Mouse (Mus musculus): ENCODE measurements at regions not wholly inside any gene's neighbourhood (a gene's known extent, or its start where the extent isn't known, plus 50 kb on each side); places are given as distances from the start of the nearest gene placed in this dataset.
"Not testable (repeated sequence)": the region's sequence is repeated elsewhere in the genome, so short reads cannot be mapped to it uniquely, and the experiment has no call there.

DNA sequence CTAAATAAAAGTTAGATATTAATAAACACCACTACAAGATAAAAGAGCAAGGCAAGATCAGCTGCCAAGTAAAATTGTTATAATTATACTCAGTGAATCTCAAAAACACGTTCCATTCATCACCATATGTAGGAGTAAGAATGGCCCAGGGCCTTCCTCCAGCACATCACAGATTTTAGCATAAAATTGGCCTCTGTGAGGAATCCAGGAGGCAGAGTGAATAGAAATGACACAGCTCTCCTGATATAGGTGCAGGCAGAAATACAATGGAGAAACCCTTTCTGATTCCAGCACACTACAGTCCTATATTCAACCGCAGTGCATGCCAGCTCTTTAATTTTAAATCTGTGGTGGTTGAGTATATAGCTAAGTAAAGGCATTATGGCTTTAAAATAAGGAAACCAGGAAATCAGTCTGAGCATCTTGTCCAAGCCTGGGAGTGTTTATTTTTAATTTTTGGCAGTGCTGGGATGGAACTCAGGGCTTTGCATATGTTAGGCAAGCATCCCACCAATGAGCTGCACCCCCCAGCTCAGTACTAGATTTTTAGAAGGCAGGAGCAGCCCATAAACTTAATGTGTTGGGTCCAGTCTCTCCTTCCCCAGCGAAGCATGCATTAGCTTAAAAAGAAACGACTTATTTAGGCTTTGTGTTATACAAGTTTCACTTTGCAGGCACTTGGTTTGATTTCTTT lies 158.3 kb upstream of the Ptprz1 start:
- DNase-seq (ENCODE audit: low spot score) = no peak

DNA sequence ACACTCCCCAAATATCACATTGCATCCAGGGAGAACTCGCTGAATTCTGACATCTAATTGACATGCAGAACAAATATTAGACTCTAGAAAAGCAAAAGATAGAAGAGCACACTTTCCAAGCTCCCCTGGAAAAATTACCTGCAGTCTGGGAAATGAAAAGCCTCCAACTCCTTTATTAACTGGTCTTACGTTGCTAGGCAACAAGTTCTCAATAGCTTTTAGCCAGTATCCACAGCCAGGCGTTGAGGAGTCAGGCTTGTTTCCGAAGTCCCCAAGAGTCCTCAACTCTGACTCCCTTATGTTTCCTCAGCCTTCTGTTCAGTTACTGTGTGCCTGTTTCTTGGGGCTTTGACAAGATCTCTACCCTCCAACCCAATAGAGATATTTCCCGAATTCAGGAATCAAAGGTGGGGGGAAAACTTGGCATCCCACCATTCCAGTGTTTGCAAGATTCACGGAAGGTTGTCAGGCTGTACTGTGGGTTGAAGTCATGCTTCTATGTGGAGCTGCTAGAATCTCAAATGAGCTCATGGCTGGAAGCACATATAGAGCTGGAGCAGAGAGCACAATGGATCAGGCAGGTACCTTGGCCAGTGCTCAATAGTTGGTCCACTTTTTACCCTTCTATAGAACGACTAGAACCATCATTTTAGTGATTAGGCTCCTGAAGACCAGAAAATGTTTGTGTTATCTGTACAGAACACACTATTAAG lies 159.0 kb upstream of the Ptprz1 start:
- no peak for DNase-seq (ENCODE audit: low spot score)

DNA sequence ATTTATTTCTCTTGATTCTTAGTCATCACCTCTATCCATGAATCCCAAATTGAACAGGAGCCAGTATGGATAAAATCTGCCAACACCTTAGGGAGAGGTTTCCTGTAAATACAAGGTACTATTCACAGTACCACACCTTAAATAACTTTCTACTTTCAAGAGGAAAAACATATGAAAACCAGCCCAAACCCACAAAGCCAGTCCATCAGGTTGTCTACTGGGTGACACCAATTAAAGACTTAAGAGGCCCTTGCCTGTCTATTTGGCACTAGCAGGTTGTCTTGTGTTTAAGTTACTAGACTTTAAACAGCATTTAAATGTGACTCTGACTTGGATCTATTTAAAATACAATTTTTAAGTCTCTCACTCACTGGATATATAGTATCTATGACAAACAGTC lies 177.1 kb upstream of the Ptprz1 start:
- no peak for DNase-seq (ENCODE audit: low spot score)

GRCm38 (mm10) chr6:22688678-22689126 lies 186.6 kb upstream of the Ptprz1 start:
- no peak for DNase-seq (ENCODE audit: low spot score)

- no peak for DNase-seq (ENCODE audit: low spot score)
Observed at GRCm38 (mm10) chr6:22674586-22674929, 200.7 kb upstream of the Ptprz1 start.

GRCm38 (mm10) chr6:22673919-22674585 lies 201.2 kb upstream of the Ptprz1 start:
- no peak for DNase-seq (ENCODE audit: low spot score)

- DNase-seq (ENCODE audit: low spot score) = no peak
Observed at GRCm38 (mm10) chr6:22671524-22671923, 203.8 kb upstream of the Ptprz1 start.

DNA sequence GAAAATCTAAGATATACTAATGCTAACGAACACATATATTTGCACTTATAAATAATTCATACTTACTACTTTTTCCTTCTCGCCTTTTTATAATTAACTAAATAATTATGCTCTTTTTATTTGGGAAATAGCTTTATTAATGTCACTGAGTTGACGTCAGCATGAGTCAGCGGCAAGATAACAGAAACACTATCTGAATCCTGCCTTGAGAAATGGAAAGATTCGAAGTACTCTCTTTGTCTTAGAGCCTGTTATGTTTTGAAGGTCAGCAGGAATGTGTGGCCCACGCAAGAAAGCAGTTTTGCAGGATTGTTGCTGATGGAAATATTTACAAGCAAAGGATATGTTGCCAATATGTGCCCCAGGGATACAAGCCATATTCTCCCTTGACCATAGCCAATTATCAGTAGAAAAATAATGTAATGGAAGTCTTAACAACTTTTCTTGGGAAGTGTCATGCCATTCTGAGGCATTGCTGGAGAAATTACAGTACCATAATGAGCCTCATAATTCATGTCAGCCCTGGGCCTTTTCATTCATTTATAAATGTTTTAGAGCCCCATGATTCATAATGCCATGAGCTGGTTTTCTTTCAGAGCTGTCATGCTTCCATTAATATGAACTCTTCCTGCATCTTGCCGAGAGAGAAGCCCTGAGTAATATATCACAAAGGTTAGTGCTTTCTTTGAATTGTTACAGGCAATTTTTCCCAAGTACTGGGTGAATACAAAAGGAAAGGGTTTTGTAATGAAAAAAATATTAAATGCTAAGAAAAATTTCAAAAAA lies 206.9 kb upstream of the Ptprz1 start:
- no peak for DNase-seq (ENCODE audit: low spot score)

DNA sequence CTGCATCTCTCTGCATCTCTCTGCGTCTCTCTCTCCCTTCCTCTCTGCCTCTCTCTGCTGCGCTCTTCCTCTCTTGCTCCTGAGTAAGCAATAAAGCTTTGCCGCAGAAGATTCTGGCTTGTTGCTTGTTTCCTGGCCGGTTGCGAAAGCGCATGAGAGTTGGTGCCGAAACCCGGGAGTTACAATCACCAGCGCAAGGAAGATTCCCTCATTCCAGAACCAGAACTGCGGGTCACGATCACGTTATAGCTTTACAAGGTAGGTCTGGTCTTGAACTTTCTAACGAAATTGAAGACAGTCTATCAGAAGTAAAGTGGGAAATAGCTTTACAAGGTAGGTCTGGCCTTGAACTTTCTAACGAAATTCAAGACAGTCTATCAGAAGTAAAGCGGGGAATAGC lies 217.9 kb upstream of the Ptprz1 start:
- not testable (repeated sequence) for DNase-seq (ENCODE audit: low spot score)

GRCm38 (mm10) chr6:22640100-22640499 lies 235.2 kb upstream of the Ptprz1 start:
- DNase-seq (ENCODE audit: low spot score) = no peak

DNA sequence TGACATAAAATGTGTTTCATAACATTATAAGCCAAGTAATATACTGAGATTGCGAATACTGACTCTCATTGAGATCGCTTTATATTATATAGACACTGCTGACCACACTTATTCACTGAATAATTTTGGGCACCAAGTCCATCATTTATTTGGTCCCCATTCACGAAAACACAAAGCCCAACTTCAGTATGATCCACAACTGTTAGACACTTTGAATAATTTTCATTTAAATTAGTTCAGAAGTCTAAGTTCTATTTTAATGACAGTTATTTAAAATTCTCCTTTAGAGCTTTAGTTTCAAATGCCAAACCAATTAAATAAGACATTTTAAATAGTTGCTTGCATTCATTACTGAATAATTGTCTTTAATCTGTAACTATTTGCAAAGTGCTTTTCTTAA lies 240.2 kb upstream of the Ptprz1 start:
- no peak for DNase-seq (ENCODE audit: low spot score)

DNA sequence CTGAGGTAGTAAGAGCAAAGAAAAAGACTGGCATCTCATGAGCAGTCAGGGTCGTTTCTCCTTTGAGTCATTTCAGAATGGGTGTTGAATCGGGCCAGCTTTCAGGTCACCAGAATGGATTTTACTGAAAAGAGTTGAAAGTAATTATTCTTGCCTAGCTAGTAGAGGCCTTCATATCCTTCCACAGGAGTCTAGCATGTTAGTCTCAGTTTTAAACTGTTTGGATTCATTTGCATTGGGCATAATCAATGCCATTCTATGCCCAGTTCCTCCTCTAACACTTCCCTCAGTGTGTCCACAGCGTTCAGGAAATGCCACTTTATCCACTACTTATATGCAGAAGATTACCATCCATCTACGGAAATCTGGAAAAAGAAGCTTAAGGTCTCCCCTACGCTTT lies 240.6 kb upstream of the Ptprz1 start:
- DNase-seq (ENCODE audit: low spot score) = no peak

GRCm38 (mm10) chr6:22591592-22591991 lies 235.5 kb upstream of the Fam3c start:
- DNase-seq (ENCODE audit: low spot score) = no peak

DNA sequence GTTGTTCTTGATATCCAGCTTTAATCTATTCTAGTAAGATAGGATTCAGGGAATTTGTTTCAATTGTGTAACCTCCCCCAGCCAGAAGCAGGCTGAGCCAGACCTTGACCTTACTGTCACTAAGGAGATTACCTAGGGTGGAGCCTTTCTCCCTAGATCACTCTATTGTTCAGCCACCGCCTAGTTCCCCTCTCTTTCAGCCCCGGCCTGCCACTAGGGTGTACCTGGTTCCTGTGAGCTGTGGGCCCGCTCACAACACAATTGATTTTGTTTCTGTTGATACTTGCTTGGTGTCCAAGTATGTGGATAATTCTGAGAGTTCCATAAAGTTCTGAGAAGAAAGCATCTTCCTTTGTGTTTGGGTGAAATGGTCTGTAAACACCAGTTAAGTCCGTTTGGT lies 228.8 kb upstream of the Fam3c start:
- no peak for DNase-seq (ENCODE audit: low spot score)

GRCm38 (mm10) chr6:22572925-22573324 lies 216.9 kb upstream of the Fam3c start:
- no peak for DNase-seq (ENCODE audit: low spot score)

- no peak for DNase-seq (ENCODE audit: low spot score)
Observed at GRCm38 (mm10) chr6:22567891-22568290, 211.8 kb upstream of the Fam3c start.

DNA sequence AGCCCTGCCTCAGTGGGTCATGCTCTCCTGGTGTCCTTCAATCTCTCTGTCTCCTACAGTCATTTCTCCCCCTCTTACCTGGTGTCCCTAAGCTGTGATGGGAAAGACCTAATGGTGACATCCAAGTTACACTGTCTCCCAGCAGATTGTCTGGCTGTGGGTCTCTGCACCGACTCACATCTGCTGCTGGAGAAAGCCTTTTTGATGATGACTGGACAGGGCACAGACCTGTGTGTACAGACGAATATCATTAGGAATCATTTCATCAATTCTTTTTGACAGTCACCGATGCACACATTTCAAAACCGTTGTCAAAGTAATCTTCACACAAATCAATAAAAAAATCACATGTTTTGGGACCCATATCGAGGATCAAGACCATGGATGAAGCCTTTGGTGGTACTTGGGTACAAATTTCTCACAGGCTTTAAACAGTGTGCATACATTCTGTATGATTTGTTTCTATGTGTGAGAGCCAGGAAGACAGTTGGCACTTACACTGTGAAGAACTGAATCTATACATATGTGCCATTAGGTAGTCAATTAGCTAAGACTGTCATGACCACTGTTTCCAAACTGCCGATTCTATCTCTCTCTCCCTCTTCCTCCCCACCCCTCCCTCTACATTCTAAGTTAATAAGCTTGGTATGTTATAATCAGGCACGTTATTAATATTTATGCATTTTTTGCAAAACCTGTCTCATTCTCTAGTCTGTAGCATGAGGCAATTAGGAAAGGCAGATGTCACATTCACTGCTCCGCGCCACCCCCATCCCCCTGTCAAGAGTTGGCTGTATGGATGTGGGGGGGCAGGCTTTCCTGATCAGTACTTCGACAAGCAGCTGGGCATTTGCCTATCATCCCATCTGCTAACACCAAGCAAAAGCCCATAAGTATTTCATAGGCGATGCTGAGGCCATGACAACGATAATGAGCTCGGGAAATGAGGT lies 192.5 kb upstream of the Fam3c start:
- no peak for DNase-seq (ENCODE audit: low spot score)

GRCm38 (mm10) chr6:22541603-22542002 lies 185.6 kb upstream of the Fam3c start:
- DNase-seq (ENCODE audit: low spot score) = no peak

- DNase-seq (ENCODE audit: low spot score) = no peak
Observed at GRCm38 (mm10) chr6:22538254-22538653, 182.2 kb upstream of the Fam3c start.

- no peak for DNase-seq (ENCODE audit: low spot score)
Observed at GRCm38 (mm10) chr6:22524384-22524783, 168.3 kb upstream of the Fam3c start.

All from heart, adult 8-10 months (tissue).